17 mouse cellular contexts compared by ENCODE assay signal in the genomic region with DNA sequence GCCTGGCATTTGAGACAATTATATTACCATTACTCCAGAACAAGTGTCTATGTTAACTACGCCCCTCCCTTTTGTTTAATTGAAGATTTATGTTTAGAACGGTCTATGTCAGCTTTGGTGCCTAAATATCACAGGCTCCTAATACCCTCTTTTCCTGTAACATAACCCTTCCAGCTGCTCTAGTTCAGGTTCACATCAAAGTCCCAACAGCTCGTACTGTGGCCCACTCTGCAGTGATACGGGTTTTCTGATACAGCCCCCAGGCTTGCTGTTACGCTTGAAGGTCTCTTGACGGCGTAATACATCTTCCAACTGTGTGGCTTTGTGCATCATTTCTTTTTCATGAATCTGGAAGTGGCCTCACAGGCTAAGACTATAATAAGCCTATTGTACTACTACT.
"Had no signal": no experiment of that assay in that cellular context is flagged by ENCODE, and none has a peak within 500 bp of the region (broad histone marks: within the 10 kb centered on the region; RNA-seq: fewer than 3 reads in every experiment).

No protein-coding gene starts in this region.

- H3K9me3 ChIP-seq: lung, embryonic 15.5 days; megakaryocyte, embryonic 14.5 days; midbrain, embryonic 13.5 days; midbrain, embryonic 15.5 days; neural tube, embryonic 12.5 days; stomach, embryonic 15.5 days had no signal

- ATAC-seq: lung, postnatal 0 days; midbrain, embryonic 13.5 days; midbrain, embryonic 15.5 days had no signal

- H3K9ac ChIP-seq: lung, embryonic 15.5 days; midbrain, embryonic 13.5 days; midbrain, embryonic 15.5 days; neural tube, embryonic 12.5 days; stomach, embryonic 15.5 days had no signal

- H3K27ac ChIP-seq: lung, embryonic 15.5 days; macrophage; midbrain, embryonic 13.5 days; midbrain, embryonic 15.5 days; neural tube, embryonic 12.5 days; stomach, embryonic 15.5 days; stomach, postnatal 0 days had no signal

- H3K4me3 ChIP-seq: lung, embryonic 15.5 days; megakaryocyte, embryonic 14.5 days; midbrain, embryonic 13.5 days; midbrain, embryonic 15.5 days; neural tube, embryonic 12.5 days; stomach, embryonic 15.5 days had no signal

- H3K27me3 ChIP-seq: lung, embryonic 15.5 days; midbrain, embryonic 13.5 days; midbrain, embryonic 15.5 days; neural tube, embryonic 12.5 days; stomach, embryonic 15.5 days had no signal

- H3K4me1 ChIP-seq: lung, embryonic 15.5 days; megakaryocyte, embryonic 14.5 days; neural tube, embryonic 12.5 days; stomach, embryonic 15.5 days had no signal

- H3K4me2 ChIP-seq: lung, embryonic 15.5 days; midbrain, embryonic 11.5 days; midbrain, embryonic 13.5 days; midbrain, embryonic 15.5 days; neural tube, embryonic 12.5 days; stomach, embryonic 15.5 days had no signal

- DNase-seq: lung, adult 2 months; lung, postnatal 14 days; lung, postnatal 36 days; right cerebral cortex, postnatal 14 days; thymus, adult 2 months; thymus, postnatal 25 days; thymus, postnatal 4 days had no signal

- H3K36me3 ChIP-seq: lung, embryonic 15.5 days; midbrain, embryonic 13.5 days; midbrain, embryonic 15.5 days; neural tube, embryonic 12.5 days; stomach, embryonic 15.5 days had no signal
